Mouse (Mus musculus) megakaryocyte, embryonic 14.5 days (primary cell): ENCODE results near the gene Rin1. TPM values are rescaled to one million over a fixed set of nuclear protein-coding genes. Genes with fewer than 3 reads are reported as not detected.

Source experiments
- H3K27me3 ChIP-seq: replicated peaks from 2 replicates; pipeline ENCODE3; 2012; ENCODE audit warnings: inconsistent platforms
- H3K36me3 ChIP-seq: replicated peaks from 2 replicates; pipeline ENCODE3; 2012; ENCODE audit warnings: low read length, inconsistent platforms, mixed read lengths
- H3K4me1 ChIP-seq: 2 replicates; pipeline ENCODE4 v1.6.1; 2012; ENCODE audit warnings: inconsistent platforms
- H3K4me3 ChIP-seq: replicated peaks from 2 replicates; pipeline ENCODE3; 2012; ENCODE audit warnings: moderate library complexity, mild to moderate bottlenecking, inconsistent platforms
- H3K9me3 ChIP-seq: 2 replicates; pipeline ENCODE4 v1.6.1; 2012; ENCODE audit warnings: inconsistent platforms
- FLI1 ChIP-seq: IDR thresholded peaks from 2 replicates; pipeline ENCODE4 v1.6.1; 2012; ENCODE audit warnings: low read length, inconsistent platforms, mixed read lengths
- GATA1 ChIP-seq: IDR thresholded peaks from 3 replicates; pipeline ENCODE4 v1.6.1; 2012; ENCODE audit warnings: mixed read lengths, low read length, inconsistent platforms, borderline replicate concordance
- polyA plus RNA-seq: library from polyadenylated mRNA; stranded (reverse); fragments of >175 nt; gene quantifications from 2 replicates; pipeline ENCODE4 v1.2.3, GENCODE M21; 2012; ENCODE audit warnings: low replicate concordance; ENCODE audit not compliant: insufficient read depth

Rin1 gene
- polyA plus RNA-seq, 1 experiment, result 0.47 TPM

DNA sequence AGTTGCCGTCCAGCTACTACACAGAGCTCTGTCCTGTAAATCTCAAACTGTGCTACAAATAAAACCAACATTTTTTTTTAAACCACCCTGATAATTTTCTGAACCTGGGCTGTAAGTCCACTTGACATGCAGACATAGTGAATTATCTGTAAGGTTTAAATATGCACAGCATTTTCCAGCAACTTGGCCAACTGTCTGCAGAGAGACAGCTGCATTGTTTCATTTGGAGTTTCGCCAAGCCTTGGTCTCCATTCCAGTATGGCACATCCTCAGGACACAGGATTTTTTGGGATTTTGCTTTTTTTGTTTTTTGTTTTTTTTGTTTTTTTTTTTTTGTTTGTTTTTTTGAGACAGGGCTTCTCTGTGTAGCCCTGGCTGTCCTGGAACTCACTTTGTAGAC, 28.9 kb upstream of the Rin1 start:
- Histone ChIP-seq H3K36me3 (peaks cover 3% of the 10 kb centered on the region), H3K4me3 (no peak overlapping the region), H3K9me3 (no peaks in the 10 kb centered on the region), H3K27me3 (peaks cover 6% of the 10 kb centered on the region), H3K4me1 (peaks cover 44% of the 10 kb centered on the region)
- no peak for TF ChIP-seq GATA1
- TF ChIP-seq FLI1, result no peak

DNA sequence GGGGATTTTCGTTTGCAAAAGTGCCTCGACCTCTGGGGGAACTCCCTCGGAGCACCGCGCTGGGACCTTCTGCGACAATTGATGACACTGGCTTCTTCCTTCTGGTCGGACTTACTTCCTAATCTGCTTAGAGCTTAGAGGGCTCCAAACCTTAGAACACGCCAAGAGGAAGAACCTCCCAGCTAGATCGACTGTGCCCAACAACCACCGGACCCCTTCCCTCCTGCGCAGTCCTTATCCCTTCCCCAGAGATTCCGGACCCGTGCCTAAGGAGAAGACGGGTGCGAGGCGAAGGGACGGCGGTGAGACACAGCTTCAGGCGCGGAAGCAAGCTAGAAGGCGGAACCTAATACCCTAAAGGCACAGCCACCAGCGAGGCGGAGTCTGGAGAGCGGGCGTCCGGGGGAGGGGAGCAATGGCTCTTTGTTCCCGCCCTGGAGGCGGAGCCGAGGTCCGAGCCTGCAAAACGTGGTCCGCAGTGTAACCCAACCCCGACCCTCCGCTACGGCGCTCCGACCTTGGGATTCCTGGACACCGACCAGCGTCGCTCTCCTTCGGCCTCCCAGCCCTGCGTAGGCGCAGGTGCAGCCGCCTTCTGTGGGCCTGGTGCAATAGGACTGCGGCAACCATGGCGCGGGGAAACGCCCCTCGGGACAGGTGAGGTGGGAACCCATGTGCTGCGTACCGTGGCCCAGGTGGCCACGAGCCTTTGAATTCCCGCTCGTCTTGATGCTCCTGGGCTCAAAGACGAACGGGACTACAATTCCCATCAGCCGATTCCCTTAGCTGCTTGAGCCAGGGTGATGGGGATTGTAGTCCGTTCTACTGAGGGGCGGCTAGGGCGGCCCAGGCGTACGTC, 26.4 kb upstream of the Rin1 start, which contains the start of gene Slc29a2:
Gene Slc29a2, plus strand, starts transcription at position 240 of the 859 bp plus-strand sequence.
- peaks cover 23% of the 10 kb centered on the region for H3K36me3 ChIP-seq
- peak within 1 kb of the TSS; percentile 97 for H3K4me3 ChIP-seq
- H3K4me1 ChIP-seq, result peaks cover 27% of the 10 kb centered on the region
- H3K27me3 ChIP-seq, result peaks cover 6% of the 10 kb centered on the region
- TF ChIP-seq GATA1, result no peak
- no peak for TF ChIP-seq FLI1
- no peaks in the 10 kb centered on the region for H3K9me3 ChIP-seq

DNA sequence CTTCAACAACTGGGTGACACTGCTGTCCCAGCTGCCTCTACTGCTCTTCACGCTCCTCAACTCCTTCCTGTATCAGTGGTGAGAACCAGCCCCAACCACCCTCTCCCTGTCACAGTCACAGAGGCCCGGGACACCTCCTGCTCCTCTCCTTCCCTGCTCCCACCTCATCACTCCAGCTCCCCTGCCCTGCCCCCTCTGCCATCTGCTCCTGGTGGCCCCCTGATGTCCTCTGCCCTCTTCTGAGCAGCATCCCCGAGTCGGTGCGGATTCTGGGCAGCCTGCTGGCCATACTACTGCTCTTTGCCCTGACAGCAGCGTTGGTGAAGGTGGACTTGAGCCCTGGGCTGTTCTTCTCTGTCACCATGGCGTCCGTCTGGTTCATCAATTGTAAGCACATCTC, 24.2 kb upstream of the Rin1 start:
- H3K9me3 ChIP-seq, result no peaks in the 10 kb centered on the region
- TF ChIP-seq GATA1 (no peak), FLI1 (no peak)
- H3K4me1 ChIP-seq, result peaks cover 30% of the 10 kb centered on the region
- H3K36me3 ChIP-seq, result peaks cover 36% of the 10 kb centered on the region
- peaks cover 5% of the 10 kb centered on the region for H3K27me3 ChIP-seq
- no peak overlapping the region for H3K4me3 ChIP-seq

DNA sequence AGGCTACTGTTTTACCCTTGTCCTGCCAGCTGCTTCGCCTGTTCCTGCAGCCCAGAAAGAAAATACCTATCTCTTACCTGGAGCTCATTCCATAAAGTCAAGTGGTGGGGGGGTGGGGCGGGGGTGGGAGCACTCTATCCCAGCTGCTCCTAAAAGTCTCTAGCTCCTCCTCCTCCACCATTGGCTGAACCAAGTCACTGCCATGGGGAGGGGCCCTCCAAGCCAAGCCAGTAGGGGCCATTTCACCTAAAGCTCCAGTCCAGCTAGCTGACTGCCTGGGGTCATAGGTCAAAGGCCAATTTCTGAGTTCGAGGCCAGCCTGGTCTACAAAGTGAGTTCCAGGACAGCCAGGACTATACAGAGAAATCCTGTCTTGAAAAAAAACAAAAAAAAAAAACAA, 17.6 kb upstream of the Rin1 start:
- no peak overlapping the region for H3K4me3 ChIP-seq
- peaks cover 26% of the 10 kb centered on the region for H3K36me3 ChIP-seq
- peaks cover 10% of the 10 kb centered on the region for H3K27me3 ChIP-seq
- no peaks in the 10 kb centered on the region for H3K9me3 ChIP-seq
- H3K4me1 ChIP-seq, result peaks cover 10% of the 10 kb centered on the region
- no peak for TF ChIP-seq GATA1
- TF ChIP-seq FLI1, result no peak

DNA sequence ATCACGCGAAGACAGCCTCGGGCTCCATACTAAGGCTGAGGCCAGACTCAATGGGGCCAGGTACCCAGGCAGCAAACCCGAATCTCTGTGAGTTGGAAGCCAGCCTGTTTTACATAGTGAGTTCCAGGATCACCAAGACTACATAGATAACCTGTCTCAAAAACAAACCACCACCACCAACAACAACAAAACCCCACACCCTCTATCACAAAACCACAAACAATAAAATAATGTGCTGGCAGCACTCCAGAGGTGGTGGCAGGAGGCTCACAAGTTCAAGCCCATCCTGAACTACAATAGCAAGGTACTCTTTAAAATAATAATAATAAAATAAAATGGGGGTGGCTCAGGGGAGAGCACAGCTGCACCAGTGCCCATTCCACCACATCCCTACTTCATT, 13.7 kb upstream of the Rin1 start:
- Histone ChIP-seq H3K27me3 (peaks cover 19% of the 10 kb centered on the region), H3K9me3 (no peaks in the 10 kb centered on the region), H3K4me1 (peaks cover 35% of the 10 kb centered on the region), H3K36me3 (peaks cover under 1% of the 10 kb centered on the region), H3K4me3 (no peak overlapping the region)
- TF ChIP-seq GATA1, result no peak
- no peak for TF ChIP-seq FLI1

- H3K4me3 ChIP-seq, result peak overlapping the region; percentile 98
- H3K4me1 ChIP-seq, result peaks cover 48% of the 10 kb centered on the region
- H3K36me3 ChIP-seq, result peaks cover 2% of the 10 kb centered on the region
- no peak for TF ChIP-seq GATA1
- TF ChIP-seq FLI1, result no peak
- peaks cover 19% of the 10 kb centered on the region for H3K27me3 ChIP-seq
- no peaks in the 10 kb centered on the region for H3K9me3 ChIP-seq
Measured at GRCm38 (mm10) chr19:5037678-5038571, 12.4 kb upstream of the Rin1 start.

- H3K9me3 ChIP-seq, result no peaks in the 10 kb centered on the region
- peaks cover 8% of the 10 kb centered on the region for H3K36me3 ChIP-seq
- no peak for TF ChIP-seq FLI1
- TF ChIP-seq GATA1, result no peak
- H3K27me3 ChIP-seq, result peaks cover 19% of the 10 kb centered on the region
- peak within 1 kb of the TSS; percentile 98 for H3K4me3 ChIP-seq
- H3K4me1 ChIP-seq, result peaks cover 49% of the 10 kb centered on the region
Measured at GRCm38 (mm10) chr19:5038709-5039156, 11.5 kb upstream of the Rin1 start, which contains the start of the genes B4gat1 and AC124502.3. B4gat1 (plus strand) TSS chr19:5038826. AC124502.3 (plus strand) TSS chr19:5038891.

- no peaks in the 10 kb centered on the region for H3K9me3 ChIP-seq
- H3K4me3 ChIP-seq, result peak overlapping the region; percentile 98
- peaks cover 19% of the 10 kb centered on the region for H3K27me3 ChIP-seq
- no peak for TF ChIP-seq FLI1
- H3K4me1 ChIP-seq, result peaks cover 49% of the 10 kb centered on the region
- H3K36me3 ChIP-seq, result peaks cover 14% of the 10 kb centered on the region
Measured at GRCm38 (mm10) chr19:5039301-5040114, 10.8 kb upstream of the Rin1 start.
